Mouse (Mus musculus): ENCODE data around the gene Fam241a. TPM values are rescaled to one million over a fixed set of nuclear protein-coding genes. Genes with fewer than 3 reads are reported as not detected.

Gene Fam241a
- polyA plus RNA-seq (2012; rRNA removed): 16.9 and 24.2 TPM in 2 replicates
- 51.9 and 56.9 TPM in 2 replicates for polyA plus RNA-seq (2014; fragmentation: Nextera tagmentation; extraction: Ambion mirVana)

DNA sequence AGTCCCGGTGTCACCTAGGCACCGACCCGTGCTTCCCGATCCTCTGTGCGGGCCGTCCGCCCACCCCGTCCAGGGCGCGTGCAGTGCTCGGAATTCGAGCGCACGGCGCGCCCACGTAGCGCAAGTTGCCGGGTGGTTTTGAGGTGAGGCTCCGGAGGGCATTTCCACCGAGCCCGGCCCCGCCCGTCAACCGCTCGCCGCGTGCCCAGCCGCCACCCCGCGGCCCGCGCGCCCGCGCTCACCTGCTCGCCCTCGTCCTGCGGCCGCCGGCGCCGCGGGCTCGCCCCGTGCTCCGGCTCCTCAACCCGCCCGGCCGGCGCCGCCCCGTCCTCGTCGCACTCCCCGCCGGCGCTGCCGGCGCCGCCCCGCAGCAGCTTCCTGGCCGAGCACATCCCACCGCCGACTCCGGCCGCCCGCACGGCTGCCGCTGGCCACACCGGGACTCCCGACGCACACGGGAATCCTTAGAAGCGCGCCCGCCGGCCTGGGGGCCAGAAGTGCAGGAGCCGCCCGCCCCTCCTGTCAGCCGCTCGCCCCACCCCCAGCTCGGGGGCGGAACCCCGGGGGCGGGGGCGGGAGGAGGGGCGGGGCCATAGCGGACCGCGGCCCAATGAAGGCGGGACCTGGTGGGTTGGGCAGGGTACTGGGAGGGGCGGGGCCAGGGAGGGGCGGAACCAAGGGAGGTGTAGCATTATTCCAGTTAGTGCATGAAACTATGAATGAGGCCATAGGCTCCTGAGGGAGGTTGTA lies at the start of gene Fam241a:
Fam241a (minus strand) TSS at position 533 of the 750 bp plus-strand sequence.
- Histone ChIP-seq H3K27ac (peak within 1 kb of the TSS; percentile 85), H3K4me2 (ENCODE audit: low read depth) (peak within 1 kb of the TSS; percentile 74), H3K9me3 (ENCODE audit: control insufficient read depth, low read length) (no peaks in the 10 kb centered on the region), H3K27me3 (ENCODE audit: control insufficient read depth, insufficient read depth, low read length) (no peaks in the 10 kb centered on the region), H3K4me3 (ENCODE audit: insufficient read depth in 1 of 2, low read depth in 2 of 2, low read length in 2 of 2) (peak within 1 kb of the TSS; percentile 77 to 79), H3K4me1 (replicated peaks; ENCODE audit: control insufficient read depth in 2 of 2, insufficient read depth in 2 of 2, low read length in 1 of 2) (peaks cover 33% of the 10 kb centered on the region in 2 experiments), H3K9ac (replicated peaks) (peak within 1 kb of the TSS; percentile 72), H3K36me3 (replicated peaks; ENCODE audit: control insufficient read depth, insufficient read depth, low read depth) (peaks cover 19% of the 10 kb centered on the region)
- peak; percentile 87 for ATAC-seq (ENCODE audit: insufficient read depth)
- under 1% methylated on average over 88 of the region's 94 CpGs for WGBS (ENCODE audit: insufficient replicate concordance)
- TF ChIP-seq EP300 (IDR thresholded peaks at IDR 0.05; ENCODE audit: low read depth): no peak
- no peak for TF ChIP-seq CTCF (IDR thresholded peaks at IDR 0.05; ENCODE audit: low read depth)
- DNase-seq (ENCODE audit: low read depth in 3 of 3, low spot score in 3 of 3): peak; percentile 75 to 82 (median 80)

DNA sequence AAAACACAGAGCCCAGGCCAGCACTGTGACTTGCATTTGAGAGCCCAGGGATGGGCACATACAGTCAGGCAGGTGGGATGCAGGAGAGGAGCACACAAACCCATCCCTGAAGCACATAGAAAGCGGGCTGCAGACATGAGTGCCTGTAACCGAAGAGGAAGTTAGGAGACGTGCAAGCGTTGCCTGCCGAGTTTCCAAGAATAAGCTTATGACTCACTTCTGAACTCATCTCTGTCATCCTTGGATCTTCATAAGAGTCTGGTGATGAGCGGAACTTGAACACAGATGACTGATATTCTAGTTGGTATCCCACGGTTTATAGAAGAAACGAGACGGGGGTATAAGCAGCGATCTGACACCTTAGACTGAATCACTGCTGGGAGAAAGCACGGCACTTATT lies 36.3 kb upstream of the Fam241a start:
- Histone ChIP-seq H3K4me1 (replicated peaks; ENCODE audit: control insufficient read depth in 2 of 2, insufficient read depth in 2 of 2, low read length in 1 of 2) (peaks cover 42 to 54% of the 10 kb centered on the region in 2 experiments), H3K9ac (replicated peaks) (peak overlapping the region; percentile 91), H3K27me3 (ENCODE audit: control insufficient read depth, insufficient read depth, low read length) (no peaks in the 10 kb centered on the region), H3K9me3 (ENCODE audit: control insufficient read depth, low read length) (no peaks in the 10 kb centered on the region), H3K27ac (peak overlapping the region; percentile 99), H3K36me3 (replicated peaks; ENCODE audit: control insufficient read depth, insufficient read depth, low read depth) (peaks cover 4% of the 10 kb centered on the region), H3K4me3 (ENCODE audit: insufficient read depth in 1 of 2, low read depth in 2 of 2, low read length in 2 of 2) (peak overlapping the region; percentile 41 to 63), H3K4me2 (ENCODE audit: low read depth) (peak overlapping the region; percentile 91)
- WGBS (ENCODE audit: insufficient replicate concordance): 82% methylated on average over 11 of the region's 11 CpGs
- TF ChIP-seq CTCF (IDR thresholded peaks at IDR 0.05; ENCODE audit: low read depth): no peak
- TF ChIP-seq EP300 (IDR thresholded peaks at IDR 0.05; ENCODE audit: low read depth): no peak
- ATAC-seq (ENCODE audit: insufficient read depth) (no peak), DNase-seq (ENCODE audit: low read depth in 3 of 3, low spot score in 3 of 3) (no peak)

DNA sequence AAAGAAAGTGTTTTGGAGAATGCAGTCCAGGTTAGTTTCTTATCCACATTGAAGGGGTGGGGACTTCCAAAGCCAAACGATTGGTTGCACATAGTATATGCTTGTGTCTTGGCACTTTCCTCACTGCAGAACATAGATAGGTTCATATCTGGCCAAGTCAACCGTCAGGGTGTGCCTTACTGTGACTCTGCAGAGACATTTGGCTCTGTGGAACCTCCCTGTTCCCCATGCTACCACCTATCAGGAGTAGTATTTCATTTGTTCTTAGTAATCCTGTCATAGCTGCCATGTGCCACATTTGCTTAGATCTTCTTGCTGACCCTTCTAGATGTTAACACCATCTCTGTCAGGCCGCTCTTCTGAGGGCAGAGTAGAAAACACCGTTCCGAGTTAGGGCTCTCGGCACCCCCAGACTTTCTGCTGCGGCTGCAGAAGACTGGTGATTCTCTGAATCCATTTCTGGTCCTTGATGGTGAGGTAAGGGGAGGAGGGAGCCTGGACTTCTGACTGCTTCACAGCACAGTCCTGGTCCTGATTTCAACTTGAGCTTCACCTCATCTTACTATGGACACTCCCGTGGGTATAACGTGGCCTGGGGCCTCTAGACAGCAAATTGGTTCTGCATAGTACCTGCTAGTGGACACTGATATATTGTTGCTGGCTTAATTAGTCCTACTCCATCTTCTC lies 34.3 kb upstream of the Fam241a start:
- DNase-seq (ENCODE audit: low read depth in 3 of 3, low spot score in 3 of 3): peak; percentile 75 to 96 (median 75)
- no peaks in the 10 kb centered on the region for H3K27me3 ChIP-seq (ENCODE audit: control insufficient read depth, insufficient read depth, low read length)
- WGBS (ENCODE audit: insufficient replicate concordance): 18% methylated on average over 9 of the region's 9 CpGs
- peak overlapping the region; percentile 63 to 90 for H3K4me3 ChIP-seq (ENCODE audit: insufficient read depth in 1 of 2, low read depth in 2 of 2, low read length in 2 of 2)
- H3K27ac ChIP-seq: peak overlapping the region; percentile 99
- peak overlapping the region; percentile 91 for H3K9ac ChIP-seq (replicated peaks)
- H3K4me1 ChIP-seq (replicated peaks; ENCODE audit: control insufficient read depth in 2 of 2, insufficient read depth in 2 of 2, low read length in 1 of 2): peaks cover 42 to 56% of the 10 kb centered on the region in 2 experiments
- peaks cover 4% of the 10 kb centered on the region for H3K36me3 ChIP-seq (replicated peaks; ENCODE audit: control insufficient read depth, insufficient read depth, low read depth)
- TF ChIP-seq CTCF (IDR thresholded peaks at IDR 0.05; ENCODE audit: low read depth): no peak
- peak; percentile 97 for TF ChIP-seq EP300 (IDR thresholded peaks at IDR 0.05; ENCODE audit: low read depth)
- ATAC-seq (ENCODE audit: insufficient read depth): peak; percentile 100
- no peaks in the 10 kb centered on the region for H3K9me3 ChIP-seq (ENCODE audit: control insufficient read depth, low read length)
- H3K4me2 ChIP-seq (ENCODE audit: low read depth): peak overlapping the region; percentile 91

DNA sequence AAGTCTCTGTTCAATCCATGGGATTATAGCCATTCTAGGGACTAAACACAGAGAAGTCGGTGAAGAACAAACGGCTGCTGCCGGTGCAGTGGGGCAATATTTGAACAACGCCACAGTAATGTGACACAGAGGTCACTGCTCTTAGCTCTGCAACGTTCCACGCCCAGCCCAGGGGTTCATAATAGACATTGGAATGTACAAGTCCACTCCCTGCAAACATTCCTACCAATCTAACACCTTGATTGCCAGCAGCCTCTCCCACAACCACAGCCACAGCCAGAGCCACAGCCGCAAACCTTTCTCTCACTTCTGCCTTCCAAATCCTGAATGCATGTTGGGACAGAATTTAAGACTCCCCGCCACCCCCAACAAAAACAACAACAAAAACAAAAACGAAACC lies 33.8 kb upstream of the Fam241a start:
- Histone ChIP-seq H3K9ac (replicated peaks) (peak overlapping the region; percentile 88), H3K27ac (peak overlapping the region; percentile 99), H3K4me1 (replicated peaks; ENCODE audit: control insufficient read depth in 2 of 2, insufficient read depth in 2 of 2, low read length in 1 of 2) (peaks cover 42 to 56% of the 10 kb centered on the region in 2 experiments), H3K4me2 (ENCODE audit: low read depth) (peak overlapping the region; percentile 91), H3K36me3 (replicated peaks; ENCODE audit: control insufficient read depth, insufficient read depth, low read depth) (peaks cover 4% of the 10 kb centered on the region), H3K27me3 (ENCODE audit: control insufficient read depth, insufficient read depth, low read length) (no peaks in the 10 kb centered on the region), H3K9me3 (ENCODE audit: control insufficient read depth, low read length) (no peaks in the 10 kb centered on the region), H3K4me3 (ENCODE audit: insufficient read depth in 1 of 2, low read depth in 2 of 2, low read length in 2 of 2) (peak overlapping the region; percentile 60 to 63)
- 34% methylated on average over 9 of the region's 9 CpGs for WGBS (ENCODE audit: insufficient replicate concordance)
- TF ChIP-seq EP300 (IDR thresholded peaks at IDR 0.05; ENCODE audit: low read depth): no peak
- 0 out of 2 replicates have a peak, but pooled peaks have one; percentile 3 for TF ChIP-seq CTCF (IDR thresholded peaks at IDR 0.05; ENCODE audit: low read depth)
- ATAC-seq (ENCODE audit: insufficient read depth) (peak; percentile 60), DNase-seq (ENCODE audit: low read depth in 3 of 3, low spot score in 3 of 3) (peak in 2 of 3 experiments; percentile 30 to 38)

Data from liver, embryonic 14.5 days (tissue).